Mouse (Mus musculus): ENCODE results near the gene Runx1.

- no peak for TF ChIP-seq GATA1 (IDR thresholded peaks at IDR 0.05; ENCODE audit: borderline replicate concordance, low read length)
- TF ChIP-seq FLI1 (IDR thresholded peaks at IDR 0.05; ENCODE audit: low read length), result no peak
These were observed 19.6 kb upstream of the Runx1 start for GRCm38 (mm10) chr16:92845244-92846225.

All from megakaryocyte, embryonic 14.5 days (primary cell).